Mouse (Mus musculus): ENCODE results near the gene Paxip1.

The Paxip1 gene

DNA sequence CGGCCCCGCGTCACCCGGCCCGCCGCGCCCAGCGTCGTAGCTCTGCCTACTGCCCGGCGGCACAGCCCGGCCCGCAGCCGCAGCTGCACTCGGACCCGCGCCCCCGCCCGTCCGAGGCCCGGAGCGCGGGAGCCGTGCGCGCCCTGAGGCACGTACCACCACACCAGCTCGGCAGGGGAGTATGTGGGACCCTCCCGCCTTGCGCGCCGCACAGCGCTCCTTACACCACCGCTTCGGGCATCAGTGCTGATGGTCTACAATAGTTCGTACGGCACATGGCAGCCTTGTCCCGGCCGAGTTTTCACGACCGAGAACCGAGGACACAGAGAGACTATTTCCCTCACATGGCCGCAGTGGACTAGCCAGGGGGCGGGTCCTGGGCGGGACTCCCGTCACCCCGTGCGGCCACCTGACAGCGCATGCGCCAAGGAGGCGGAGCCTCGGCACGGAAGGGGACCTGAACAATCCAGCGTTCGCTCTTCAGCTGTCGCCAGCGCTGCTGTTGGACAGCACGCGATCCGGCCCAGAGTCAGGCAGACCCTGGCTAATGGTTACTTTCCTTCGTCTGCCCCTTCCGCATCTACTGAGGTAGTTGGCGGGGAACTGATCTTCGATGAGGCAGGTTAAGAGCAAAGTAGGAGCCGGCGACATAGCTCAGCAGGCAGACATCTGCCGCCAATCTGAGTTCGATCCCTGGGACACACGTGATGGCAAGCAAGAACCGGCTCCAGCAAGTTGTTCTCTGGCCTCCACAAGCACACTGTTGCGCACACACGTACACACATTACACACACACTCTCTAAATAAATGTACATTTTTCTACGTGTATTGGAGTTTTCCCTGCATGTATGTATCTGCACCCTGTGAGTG lies at the start of gene Paxip1:
Paxip1 (minus strand) TSS at position 389 of the 870 bp plus-strand sequence.
- peak; percentile 97 for DNase-seq (ENCODE audit: low spot score)

GRCm38 (mm10) chr5:27838061-27838460 lies 46.6 kb upstream of the Paxip1 start:
- DNase-seq (ENCODE audit: low spot score), result no peak

GRCm38 (mm10) chr5:27835096-27835495 lies 43.6 kb upstream of the Paxip1 start:
- no peak for DNase-seq (ENCODE audit: low spot score)

DNA sequence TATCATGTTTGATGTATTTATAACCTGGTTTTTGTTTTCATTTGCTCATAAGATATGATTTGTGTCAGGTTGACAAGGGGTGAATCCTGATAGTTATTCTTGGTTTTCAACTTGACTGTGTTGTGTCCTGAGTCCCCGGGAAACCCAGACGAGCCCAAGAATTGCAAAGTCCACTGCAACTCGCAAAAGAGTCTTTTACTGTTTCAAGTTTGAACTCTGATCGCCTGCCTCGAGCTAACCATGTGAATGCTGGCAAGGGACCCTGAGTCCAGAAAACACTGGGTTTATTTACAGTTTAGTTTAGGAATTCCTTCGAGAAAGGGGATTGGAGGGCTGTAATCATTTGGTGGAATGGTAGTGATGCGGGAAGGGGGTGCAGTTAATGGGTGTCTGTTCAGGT lies 36.5 kb upstream of the Paxip1 start:
- no peak for DNase-seq (ENCODE audit: low spot score)

DNA sequence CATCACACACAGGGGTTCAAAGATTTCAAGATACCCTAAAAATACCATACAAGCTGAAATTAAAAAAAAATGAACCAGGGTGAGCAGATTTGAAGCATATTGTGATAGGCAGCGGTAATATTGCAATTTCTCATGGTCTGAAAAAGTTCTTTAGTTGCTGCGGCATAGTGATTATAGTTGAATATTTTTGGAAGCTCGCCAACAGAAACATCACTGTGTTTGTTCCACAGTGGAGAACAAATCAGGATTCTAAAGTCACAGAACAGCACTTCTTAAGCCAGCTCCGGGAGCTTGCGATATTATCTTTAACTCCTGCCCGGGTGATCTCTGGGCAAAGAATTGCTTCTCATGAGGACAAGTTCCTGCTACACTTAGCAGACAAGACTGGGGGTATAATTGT lies 29.7 kb upstream of the Paxip1 start:
- DNase-seq (ENCODE audit: low spot score), result no peak

DNA sequence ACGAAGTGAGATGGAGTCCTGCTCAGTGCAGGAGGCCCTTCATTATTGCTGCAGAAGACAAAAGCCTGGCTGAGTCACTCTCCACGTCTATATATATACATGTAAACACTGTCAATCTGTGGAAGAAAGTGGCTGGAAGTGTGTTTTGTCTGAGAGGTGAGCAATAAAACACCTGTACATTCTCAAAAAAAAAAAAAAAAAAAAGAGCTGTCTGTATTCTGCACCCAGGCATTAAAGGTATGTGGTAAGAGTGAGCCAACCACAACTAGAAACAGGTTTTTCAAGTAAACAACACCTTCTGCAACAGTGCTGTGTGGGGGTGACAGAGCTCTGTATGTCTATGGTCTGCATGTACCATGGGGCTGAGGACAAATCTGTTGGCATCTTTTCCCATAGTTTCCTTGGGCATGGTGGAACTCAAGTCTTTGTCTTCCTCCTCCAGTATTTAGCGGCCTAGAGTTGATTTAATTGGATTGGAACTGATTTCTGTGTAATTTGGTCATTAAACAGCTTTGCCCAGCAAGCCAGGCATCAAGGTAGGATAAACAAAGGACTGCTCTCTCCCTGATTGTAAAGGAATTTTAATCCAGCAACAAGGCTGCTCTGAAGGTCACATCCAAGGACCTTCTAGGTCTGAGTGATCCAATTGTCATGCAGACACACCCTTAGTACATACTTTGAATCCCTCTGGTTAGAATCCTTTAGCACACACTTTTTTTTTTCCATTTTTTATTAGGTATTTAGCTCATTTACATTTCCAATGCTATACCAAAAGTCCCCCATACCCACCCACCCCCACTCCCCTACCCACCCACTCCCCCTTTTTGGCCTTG lies 27.6 kb upstream of the Paxip1 start:
- no peak for DNase-seq (ENCODE audit: low spot score)

DNA sequence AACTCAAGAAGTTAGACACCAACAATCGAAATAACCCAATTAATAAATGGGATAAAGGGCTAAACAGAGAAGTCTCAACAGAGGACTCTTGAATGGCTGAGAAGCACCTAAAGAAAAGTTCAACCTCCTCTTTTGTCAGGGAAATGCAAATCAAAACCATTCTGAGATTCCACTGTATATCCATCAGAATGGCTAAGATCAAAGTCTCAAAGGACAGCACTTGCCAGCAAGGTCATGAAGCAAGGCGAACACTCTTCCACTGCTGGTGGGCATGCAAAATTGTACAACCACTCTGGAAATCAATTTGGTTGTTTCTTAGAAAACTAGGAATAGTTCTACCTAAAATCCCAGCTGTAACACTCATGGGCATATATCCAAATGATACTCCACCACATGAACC lies 22.8 kb upstream of the Paxip1 start:
- no peak for DNase-seq (ENCODE audit: low spot score)

DNA sequence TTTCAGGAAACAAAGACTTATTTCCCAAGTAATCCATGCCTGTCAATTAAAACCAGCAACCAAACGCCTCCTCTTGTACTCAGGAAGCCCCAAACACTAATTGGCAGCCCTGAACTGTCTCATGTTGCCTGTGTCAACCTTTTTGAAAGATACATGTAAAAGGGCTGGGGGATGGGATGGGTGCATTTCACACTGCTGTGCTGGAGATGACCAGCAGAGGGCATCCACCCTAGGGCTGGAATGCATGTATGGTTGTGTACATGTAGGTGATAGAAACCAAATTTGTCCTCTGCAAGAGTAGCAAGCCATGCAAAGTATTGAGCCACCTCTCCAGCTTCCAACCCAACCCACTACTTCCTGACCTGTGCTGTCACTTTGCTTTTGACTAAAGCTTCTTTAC lies 2.4 kb upstream of the Paxip1 start:
- peak; percentile 75 for DNase-seq (ENCODE audit: low spot score)

- DNase-seq (ENCODE audit: low spot score), result no peak
Measured at GRCm38 (mm10) chr5:27792531-27793205, 1.2 kb upstream of the Paxip1 start.

DNA sequence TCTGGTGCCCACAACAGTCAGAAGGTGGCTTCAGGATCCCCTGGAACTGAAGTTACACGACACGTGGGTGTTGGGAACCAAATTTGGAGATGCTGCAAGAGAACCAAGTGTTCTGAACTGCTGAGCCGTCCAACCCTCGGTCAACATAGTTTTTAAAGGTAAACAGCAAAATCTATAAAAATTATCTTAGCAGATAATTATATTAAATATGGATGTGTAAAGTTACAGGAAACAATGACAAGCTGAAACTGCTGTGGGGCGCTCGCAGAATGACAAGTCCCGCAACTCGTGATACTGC lies 631 bp upstream of the Paxip1 start:
- DNase-seq (ENCODE audit: low spot score), result no peak

DNA sequence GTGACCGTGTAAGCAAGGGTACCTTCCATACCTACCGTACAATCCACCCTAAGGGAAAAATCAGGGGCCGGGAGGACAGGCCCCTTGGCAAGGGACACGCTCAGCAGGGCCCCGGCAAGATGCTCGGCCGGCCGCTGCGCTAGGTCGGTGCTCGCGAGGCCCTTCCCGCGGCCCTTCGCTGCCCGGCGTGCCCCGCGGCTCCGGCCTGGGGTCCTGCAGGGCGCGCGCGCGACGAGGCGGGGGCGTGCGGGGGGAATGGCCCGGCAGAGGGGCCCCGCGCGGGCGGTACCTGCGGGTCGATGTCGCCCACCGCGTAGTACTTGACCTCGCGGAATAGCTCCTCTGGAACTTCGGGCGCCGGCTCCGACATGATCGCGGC lies 592 bp downstream of the Paxip1 start:
- peak; percentile 69 for DNase-seq (ENCODE audit: low spot score)

DNA sequence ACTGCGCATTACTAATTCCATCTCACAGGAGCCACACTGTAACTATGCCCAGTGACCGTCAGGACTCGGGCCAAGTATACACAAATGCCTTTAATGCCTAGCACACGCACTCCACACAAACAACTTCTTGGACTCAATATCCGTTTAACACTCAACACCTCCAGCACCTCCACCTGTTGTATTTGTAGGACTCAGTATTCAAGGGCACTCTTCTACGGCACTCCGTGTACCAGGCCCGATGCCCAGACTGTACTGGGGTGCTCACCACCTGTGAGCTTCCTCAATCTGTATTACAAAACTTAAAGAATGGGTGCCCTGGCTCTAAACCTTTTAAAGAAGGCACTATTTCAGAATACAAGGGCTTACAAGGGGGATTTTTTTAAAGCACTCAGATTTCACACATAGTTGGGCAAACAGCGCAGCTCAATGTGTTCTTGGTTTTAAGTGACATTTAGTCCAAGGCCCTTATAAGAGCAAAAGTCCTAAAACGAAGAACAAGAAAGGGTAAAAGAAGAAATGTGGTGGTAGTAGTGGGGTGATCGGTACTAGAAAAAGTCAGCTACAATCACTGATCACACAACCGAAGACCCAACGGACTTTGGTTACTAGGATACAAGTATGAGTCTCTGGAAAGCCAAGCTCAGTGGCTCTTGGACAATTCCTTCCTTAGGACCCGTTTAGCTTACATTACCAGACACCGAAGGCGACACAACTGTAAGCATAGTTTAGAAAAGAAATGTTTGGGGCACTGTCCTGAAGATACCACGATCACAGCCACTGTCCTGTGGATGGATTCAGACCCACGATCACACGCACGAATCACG lies 1.2 kb downstream of the Paxip1 start:
- peak; percentile 8 for DNase-seq (ENCODE audit: low spot score)

DNA sequence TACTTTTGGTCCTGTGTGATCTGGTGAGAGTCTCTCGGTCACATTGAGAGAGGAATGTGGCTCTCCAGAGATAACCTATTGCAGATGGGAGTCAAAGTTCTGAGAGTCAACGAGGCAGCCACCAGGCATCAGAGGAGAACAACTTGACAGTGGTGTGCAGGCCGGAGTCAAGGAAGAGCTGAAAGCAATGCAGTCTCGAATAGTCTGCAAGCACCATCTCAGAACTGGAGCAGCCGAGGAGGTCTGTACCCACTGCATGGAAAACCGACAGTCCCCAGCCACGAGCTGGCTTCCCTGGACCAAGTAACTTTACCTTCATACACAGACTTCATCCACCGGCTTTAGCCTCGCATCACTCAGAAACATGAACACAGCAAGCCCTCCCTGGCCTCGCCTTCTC lies 1.9 kb downstream of the Paxip1 start:
- DNase-seq (ENCODE audit: low spot score), result no peak

DNA sequence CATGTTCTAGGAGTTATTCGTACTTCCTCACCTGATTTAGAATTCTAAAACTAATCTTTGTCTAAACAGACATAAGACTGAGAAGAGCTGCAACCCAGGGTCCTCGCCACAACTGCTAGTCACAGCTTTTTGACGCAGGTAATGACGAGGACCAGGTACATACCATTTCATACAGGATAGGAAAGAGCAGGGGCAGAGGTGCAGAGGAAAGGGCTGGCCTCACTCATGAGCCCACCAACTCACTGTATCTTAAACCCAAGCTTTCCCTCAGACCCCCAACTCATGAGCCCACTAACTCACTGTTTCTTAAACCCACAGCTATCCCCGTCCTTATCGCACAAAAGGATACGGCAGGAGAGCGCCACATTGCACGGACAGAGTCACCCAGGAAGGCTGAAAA lies 8.1 kb downstream of the Paxip1 start:
- DNase-seq (ENCODE audit: low spot score), result no peak

DNA sequence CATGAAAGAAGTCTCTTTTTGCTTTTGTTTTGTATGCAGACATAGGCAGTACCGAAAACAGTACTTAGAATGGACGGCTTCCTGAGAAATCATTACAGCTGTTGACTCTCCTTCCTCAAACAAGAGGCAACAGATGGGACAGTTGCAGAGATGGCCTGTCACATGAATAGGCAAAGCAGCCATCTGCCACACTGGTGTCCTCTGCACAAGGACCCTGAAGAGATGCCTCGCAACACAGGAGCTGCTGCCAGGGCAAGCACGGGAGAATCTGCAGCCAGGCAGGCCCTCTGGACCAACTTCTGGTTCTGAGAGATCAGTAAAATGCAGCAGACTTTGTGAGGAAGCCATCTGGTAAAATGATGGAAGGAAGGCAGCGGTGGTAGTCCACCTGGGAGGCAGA lies 23.5 kb downstream of the Paxip1 start:
- DNase-seq (ENCODE audit: low spot score), result peak; percentile 14

- DNase-seq (ENCODE audit: low spot score), result no peak
Measured at GRCm38 (mm10) chr5:27765780-27766179, 25.7 kb downstream of the Paxip1 start.

DNA sequence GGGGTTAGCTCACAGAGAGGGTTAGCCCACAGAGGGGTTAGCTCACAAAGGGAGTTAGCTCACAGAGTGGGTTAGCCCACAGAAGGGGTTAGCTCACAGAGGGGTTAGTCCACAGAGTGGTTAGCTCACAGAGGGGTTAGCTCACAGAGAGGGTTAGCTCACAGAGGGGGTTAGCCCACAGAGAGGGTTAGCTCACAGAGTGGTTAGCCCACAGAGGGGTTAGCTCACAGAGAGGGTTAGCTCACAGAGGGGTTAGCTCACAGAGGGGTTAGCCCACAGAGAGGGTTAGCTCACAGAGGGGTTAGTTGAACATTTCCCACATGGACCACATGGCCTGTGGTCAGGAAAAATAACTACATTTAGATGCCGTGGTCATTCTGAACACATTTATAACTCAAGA lies 46.5 kb downstream of the Paxip1 start:
- DNase-seq (ENCODE audit: low spot score), result no peak

DNA sequence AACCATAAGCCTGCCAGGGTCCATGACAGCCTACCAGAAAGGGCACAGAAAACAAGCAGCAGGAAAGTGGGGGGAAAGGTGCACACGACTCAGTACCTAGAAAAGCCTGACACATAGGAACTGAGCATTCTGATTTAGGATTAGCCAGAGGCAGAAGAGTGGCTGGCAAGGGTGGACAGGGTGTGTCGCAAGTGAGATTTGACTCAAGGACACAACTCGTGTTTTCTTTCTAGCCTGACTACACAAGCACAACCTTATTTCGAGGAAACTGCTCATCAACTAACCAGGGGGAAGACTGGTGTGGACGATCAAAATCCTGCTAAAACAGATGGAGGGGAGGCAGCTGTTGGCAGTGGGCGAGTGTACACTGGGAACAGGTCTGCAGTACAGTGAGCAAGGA lies 52.3 kb downstream of the Paxip1 start:
- no peak for DNase-seq (ENCODE audit: low spot score)

- DNase-seq (ENCODE audit: low spot score), result peak; percentile 89
Measured at GRCm38 (mm10) chr5:27737168-27737567, 54.3 kb downstream of the Paxip1 start.

DNA sequence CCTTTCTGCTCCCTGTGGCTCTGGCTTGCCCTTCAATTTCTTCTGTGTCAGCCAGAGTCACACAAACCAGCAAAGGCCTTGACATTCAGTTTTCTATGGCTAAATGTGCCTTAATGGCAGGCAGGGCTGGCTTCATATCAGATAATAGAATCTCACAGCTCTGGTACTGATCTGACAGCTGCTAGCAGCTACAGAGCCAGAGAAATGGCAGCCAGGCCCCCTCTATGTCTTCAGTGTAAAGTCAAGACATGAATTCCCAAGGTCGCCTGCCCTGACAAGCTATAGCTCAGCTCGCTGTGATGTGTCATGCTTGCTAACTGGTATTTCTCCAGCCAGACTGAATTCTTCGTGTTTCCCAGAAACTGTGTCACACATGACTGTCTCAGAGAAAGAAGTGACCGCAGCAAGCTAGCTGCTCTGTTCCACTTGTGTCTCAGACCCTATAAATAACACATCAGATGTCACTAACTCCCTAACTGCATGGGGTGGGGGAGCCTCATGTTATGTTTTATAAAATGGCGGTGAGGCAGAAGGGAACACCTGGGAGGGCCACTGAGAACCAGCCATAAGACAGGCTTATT lies 59.1 kb downstream of the Paxip1 start:
- DNase-seq (ENCODE audit: low spot score), result no peak

GRCm38 (mm10) chr5:27731392-27731791 lies 60.1 kb downstream of the Paxip1 start:
- no peak for DNase-seq (ENCODE audit: low spot score)

GRCm38 (mm10) chr5:27730666-27731065 lies 60.8 kb downstream of the Paxip1 start:
- no peak for DNase-seq (ENCODE audit: low spot score)
